Mouse (Mus musculus) erythroid progenitor cell, adult 5-6 weeks (primary cell): ENCODE data around the gene Syne1. TPM values are rescaled to one million over a fixed set of nuclear protein-coding genes. Genes with fewer than 3 reads are reported as not detected.

ENCODE experiments used
- total RNA-seq, 2 experiments: library from RNA; stranded (forward) in 1 of 2; stranded (reverse) in 1 of 2; fragments of 150-400 nt in 1 of 2; fragments of 186-747, 209-891 nt in 1 of 2; gene quantifications; 2 replicates each; pipeline versions ENCODE4 v1.2.3 to v1.2.4; 2015 to 2017; ENCODE audit warnings: low replicate concordance in 2 of 2

The Syne1 gene
- total RNA-seq, 2 experiments from 2014 or later = 36.0 to 49.8 TPM

Other genes starting within 250 kb of the Syne1 start
- gene Myct1, start 42.3 kb upstream of the Syne1 start, total RNA-seq (2015; ENCODE audit: low replicate concordance) = 0.84 TPM in 1 of 2 replicates, not detected in the other
- 0.26 TPM in 1 of 2 replicates, not detected in the other for gene Myct1, start 42.3 kb upstream of the Syne1 start, total RNA-seq (2017; ENCODE audit: low replicate concordance)
- not detected in 2 replicates for gene Vip, start 87.7 kb upstream of the Syne1 start, total RNA-seq (2015; ENCODE audit: low replicate concordance)
- not detected in 2 replicates for gene Vip, start 87.7 kb upstream of the Syne1 start, total RNA-seq (2017; ENCODE audit: low replicate concordance)